Mouse (Mus musculus) neural tube, embryonic 14.5 days (tissue): ENCODE data around the gene Hibch. TPM values are rescaled to one million over a fixed set of nuclear protein-coding genes. Genes with fewer than 3 reads are reported as not detected.

Experiments used
- ATAC-seq: fragments of 200-750 bp; cut with Nextera tagmentation; 2 replicates; pipeline ENCODE4 v1.8.0; 2017; ENCODE audit warnings: low read depth, mild to moderate bottlenecking, moderate TSS enrichment, moderate library complexity
- H3K27ac ChIP-seq: fragments of 300-500 bp; sonication (generic); 2 replicates; pipeline ENCODE4 v1.5.1; 2014; ENCODE audit warnings: low read depth, mild to moderate bottlenecking, control low read depth, low read length, moderate library complexity, mixed read lengths
- H3K27me3 ChIP-seq: fragments of 300-500 bp; sonication (generic); 2 replicates; pipeline ENCODE4 v1.6.1; 2014; ENCODE audit warnings: low read length; ENCODE audit not compliant: control insufficient read depth, insufficient read depth
- H3K36me3 ChIP-seq: fragments of 300-500 bp; sonication (generic); 2 replicates; pipeline ENCODE4 v1.6.1; 2014; ENCODE audit warnings: low read length, mixed read lengths; ENCODE audit not compliant: control insufficient read depth, insufficient read depth
- H3K4me1 ChIP-seq: fragments of 300-500 bp; sonication (generic); 2 replicates; pipeline ENCODE4 v1.6.1; 2014; ENCODE audit warnings: low read length; ENCODE audit not compliant: control insufficient read depth, insufficient read depth
- H3K4me2 ChIP-seq: fragments of 300-500 bp; sonication (generic); 2 replicates; pipeline ENCODE4 v1.6.1; 2014; ENCODE audit warnings: mild to moderate bottlenecking, low read depth, low read length, control low read depth
- H3K4me3 ChIP-seq: fragments of 300-500 bp; sonication (generic); 2 replicates; pipeline ENCODE4 v1.5.1; 2014; ENCODE audit warnings: low read depth, low read length, control low read depth, mixed read lengths
- H3K9ac ChIP-seq: fragments of 300-500 bp; sonication (generic); replicated peaks from 2 replicates; pipeline ENCODE4 v1.6.1; 2014; ENCODE audit warnings: low read depth, mild to moderate bottlenecking, control low read depth, low read length, mixed read lengths
- H3K9me3 ChIP-seq: fragments of 300-500 bp; sonication (generic); 2 replicates; pipeline ENCODE4 v1.6.1; 2016; ENCODE audit warnings: low read length; ENCODE audit not compliant: control insufficient read depth
- WGBS: fragments of 180-500 bp; shearing (Covaris S2); extraction: QIAGEN DNeasy Blood & Tissue Kit; methylation state at CpG from one replicate; pipeline ENCODE4 v1.1.7; 2014; 5-methylcytosine and 5-hydroxymethylcytosine counted together
- polyA plus RNA-seq: library from polyadenylated mRNA; unstranded; fragments of >200 nt; fragmentation: Nextera tagmentation; extraction: Ambion mirVana; gene quantifications from 2 replicates; pipeline ENCODE4 v1.2.1, GENCODE M21; 2014

The Hibch gene
- polyA plus RNA-seq, 1 experiment from 2014 or later, result 33.0 TPM

DNA sequence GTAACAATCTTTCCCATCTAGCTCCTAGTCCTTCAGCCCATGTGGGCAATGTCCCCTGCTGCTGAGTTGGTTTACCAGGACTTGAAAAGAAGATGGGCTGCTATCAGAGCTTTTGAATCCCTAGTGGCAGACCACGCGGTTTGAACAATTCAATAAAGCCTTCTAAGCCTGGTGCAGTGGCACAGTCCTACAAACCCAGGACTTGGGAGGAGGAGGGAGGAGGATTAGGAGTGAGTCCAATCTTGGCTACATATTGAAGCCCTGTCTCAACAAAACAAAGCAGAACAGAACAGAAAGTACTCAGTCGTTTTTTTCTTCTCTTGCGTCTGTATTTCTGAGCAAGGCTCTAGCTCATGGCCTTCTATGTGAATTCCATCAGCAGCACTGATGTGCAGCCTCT lies 112.0 kb downstream of the Hibch start:
- Histone ChIP-seq H3K27ac (no peak overlapping the region), H3K36me3 (no peaks in the 10 kb centered on the region)

DNA sequence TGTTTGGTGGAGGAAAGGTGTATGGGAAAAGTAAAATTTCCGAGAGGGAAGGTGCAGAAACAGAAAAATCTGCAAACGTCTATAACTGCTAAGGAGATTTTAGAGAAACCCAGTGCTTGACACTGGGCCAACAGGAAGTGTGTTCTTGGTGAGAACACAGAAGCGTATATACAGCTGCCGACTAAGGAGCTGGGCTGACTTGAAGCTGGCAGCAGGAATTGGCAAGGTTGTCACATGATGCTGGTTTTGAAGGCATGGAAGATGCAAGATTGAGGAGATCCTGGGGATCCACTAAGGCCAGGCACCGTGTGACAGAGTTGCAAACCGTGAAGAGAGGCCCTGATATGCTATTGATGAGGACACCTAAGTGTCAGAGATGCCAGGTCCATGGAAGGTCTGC lies 115.5 kb downstream of the Hibch start:
- no peaks in the 10 kb centered on the region for H3K9me3 ChIP-seq
- no peaks in the 10 kb centered on the region for H3K4me1 ChIP-seq
- no peak overlapping the region for H3K9ac ChIP-seq
- no peaks in the 10 kb centered on the region for H3K27me3 ChIP-seq
- H3K4me3 ChIP-seq, result no peak overlapping the region
- no peak overlapping the region for H3K27ac ChIP-seq
- H3K4me2 ChIP-seq, result no peak overlapping the region
- WGBS, result 83% methylated on average over 6 of the region's 6 CpGs
- no peak for ATAC-seq
- no peaks in the 10 kb centered on the region for H3K36me3 ChIP-seq

More for the DNA sequence above, 112.0 kb downstream of the Hibch start:
- Histone ChIP-seq H3K4me2 (no peak overlapping the region), H3K4me3 (no peak overlapping the region), H3K9ac (no peak overlapping the region), H3K9me3 (no peaks in the 10 kb centered on the region), H3K4me1 (0 out of 2 replicates have a peak, but pooled peaks cover 5% of the 10 kb centered on the region), H3K27me3 (no peaks in the 10 kb centered on the region)
- 69% methylated on average over 4 of the region's 4 CpGs for WGBS
- no peak for ATAC-seq

DNA sequence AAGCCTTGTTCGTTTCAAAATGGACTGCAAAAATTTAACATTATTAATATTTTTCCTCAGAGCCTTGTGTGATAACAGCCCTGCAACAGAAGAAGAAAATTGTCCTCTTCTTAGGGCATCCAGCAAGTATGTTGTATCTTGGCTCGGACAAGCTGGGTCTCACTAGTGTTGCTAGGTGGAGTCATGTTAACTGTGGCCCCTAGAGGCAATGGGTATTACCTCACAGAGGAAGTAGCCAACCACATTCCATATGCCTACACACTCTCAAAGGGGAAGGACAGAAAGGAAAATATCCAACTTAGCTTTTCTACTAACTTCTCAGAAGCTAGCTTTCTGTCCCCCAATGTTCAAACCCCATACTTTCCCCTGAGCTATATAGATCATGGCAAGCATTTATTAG lies 118.4 kb downstream of the Hibch start:
- H3K4me2 ChIP-seq, result no peak overlapping the region
- no peaks in the 10 kb centered on the region for H3K36me3 ChIP-seq
- 85% methylated on average over 2 of the region's 2 CpGs for WGBS
- no peak overlapping the region for H3K9ac ChIP-seq
- H3K27ac ChIP-seq, result no peak overlapping the region
- no peak for ATAC-seq
- H3K4me1 ChIP-seq, result no peaks in the 10 kb centered on the region
- H3K9me3 ChIP-seq, result no peaks in the 10 kb centered on the region
- H3K27me3 ChIP-seq, result no peaks in the 10 kb centered on the region
- H3K4me3 ChIP-seq, result no peak overlapping the region

DNA sequence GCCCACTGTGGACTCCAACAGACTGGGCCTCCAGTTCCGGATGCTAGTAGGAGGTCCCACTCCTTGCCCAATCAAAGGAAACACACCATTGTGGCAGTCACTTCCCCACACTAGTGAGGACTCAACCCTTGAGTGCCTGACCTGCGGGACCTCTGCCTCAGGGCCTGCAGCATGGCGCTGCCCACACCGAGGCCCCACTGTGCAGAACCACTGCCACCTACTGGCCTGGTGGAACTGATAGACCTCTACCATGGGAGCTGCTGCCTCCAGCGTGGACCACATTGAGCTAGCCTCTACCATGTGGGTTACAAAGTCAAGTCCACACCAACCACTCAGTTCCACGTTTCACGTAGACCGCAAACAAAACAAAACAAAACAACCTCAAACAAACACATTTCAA lies 119.9 kb downstream of the Hibch start:
- Histone ChIP-seq H3K4me2 (no peak overlapping the region), H3K9ac (no peak overlapping the region), H3K9me3 (no peaks in the 10 kb centered on the region), H3K27ac (no peak overlapping the region), H3K36me3 (no peaks in the 10 kb centered on the region), H3K27me3 (no peaks in the 10 kb centered on the region), H3K4me1 (no peaks in the 10 kb centered on the region), H3K4me3 (no peak overlapping the region)
- WGBS, result 67% methylated on average over 8 of the region's 8 CpGs
- no peak for ATAC-seq

Other genes starting within 250 kb of the Hibch start
- gene Nemp2, start 214.2 kb upstream of the Hibch start, polyA plus RNA-seq, result 8.5 and 8.6 TPM in 2 replicates
- 13.6 and 17.1 TPM in 2 replicates for gene Mfsd6, start 117.5 kb upstream of the Hibch start, polyA plus RNA-seq
- 34.0 and 35.2 TPM in 2 replicates for gene Inpp1, start 27.2 kb upstream of the Hibch start, polyA plus RNA-seq
- gene 1700019D03Rik, start 175.2 kb downstream of the Hibch start, polyA plus RNA-seq, result 3.1 and 3.8 TPM in 2 replicates
- 0.32 and 0.40 TPM in 2 replicates for gene Mstn, start 216.7 kb downstream of the Hibch start, polyA plus RNA-seq